Mouse (Mus musculus): Measurements from ENCODE around the gene H2-Oa.

H2-Oa gene

GRCm38 (mm10) chr17:34101185-34101584, 9.0 kb downstream of the H2-Oa start:
- DNase-seq (ENCODE audit: low spot score in 2 of 2): no peak

- DNase-seq (ENCODE audit: low spot score in 2 of 2): peak in 1 of 2 experiments; percentile 95
These were observed 9.5 kb downstream of the H2-Oa start for GRCm38 (mm10) chr17:34101604-34102032.

GRCm38 (mm10) chr17:34102831-34103230, 10.7 kb downstream of the H2-Oa start:
- DNase-seq (ENCODE audit: low spot score in 2 of 2): no peak

- DNase-seq (ENCODE audit: low spot score in 2 of 2): no peak
These were observed 12.7 kb downstream of the H2-Oa start for GRCm38 (mm10) chr17:34104804-34105203.

GRCm38 (mm10) chr17:34106555-34106954, 14.4 kb downstream of the H2-Oa start:
- no peak for DNase-seq (ENCODE audit: low spot score in 2 of 2)

GRCm38 (mm10) chr17:34107109-34107867, 15.1 kb downstream of the H2-Oa start:
- DNase-seq (ENCODE audit: low spot score in 2 of 2): no peak

- DNase-seq (ENCODE audit: low spot score in 2 of 2): no peak
These were observed 16.3 kb downstream of the H2-Oa start for GRCm38 (mm10) chr17:34108460-34108859.

- no peak for DNase-seq (ENCODE audit: low spot score in 2 of 2)
These were observed 17.1 kb downstream of the H2-Oa start for GRCm38 (mm10) chr17:34109038-34109805.

GRCm38 (mm10) chr17:34109806-34110195, 17.7 kb downstream of the H2-Oa start:
- no peak for DNase-seq (ENCODE audit: low spot score in 2 of 2)

GRCm38 (mm10) chr17:34110309-34110708, 18.2 kb downstream of the H2-Oa start:
- no peak for DNase-seq (ENCODE audit: low spot score in 2 of 2)

- DNase-seq (ENCODE audit: low spot score in 2 of 2): no peak
These were observed 22.0 kb downstream of the H2-Oa start for GRCm38 (mm10) chr17:34114114-34114513.

GRCm38 (mm10) chr17:34116736-34117370, 24.7 kb downstream of the H2-Oa start:
- DNase-seq (ENCODE audit: low spot score in 2 of 2): no peak

- no peak for DNase-seq (ENCODE audit: low spot score in 2 of 2)
These were observed 25.4 kb downstream of the H2-Oa start for GRCm38 (mm10) chr17:34117421-34118112.

- peak in 1 of 2 experiments; percentile 50 for DNase-seq (ENCODE audit: low spot score in 2 of 2)
These were observed 26.2 kb downstream of the H2-Oa start for GRCm38 (mm10) chr17:34118113-34118872.

GRCm38 (mm10) chr17:34118873-34119248, 26.7 kb downstream of the H2-Oa start:
- no peak for DNase-seq (ENCODE audit: low spot score in 2 of 2)

GRCm38 (mm10) chr17:34119249-34120179, 27.4 kb downstream of the H2-Oa start, which contains the start of gene H2-DMa:
TSS of gene H2-DMa (plus strand) at chr17:34119541.
- peak; percentile 98 to 99 for DNase-seq (ENCODE audit: low spot score in 2 of 2)

- DNase-seq (ENCODE audit: low spot score in 2 of 2): peak in 1 of 2 experiments; percentile 87
These were observed 28.1 kb downstream of the H2-Oa start for GRCm38 (mm10) chr17:34120180-34120723.

GRCm38 (mm10) chr17:34120814-34121171, 28.7 kb downstream of the H2-Oa start:
- no peak for DNase-seq (ENCODE audit: low spot score in 2 of 2)

GRCm38 (mm10) chr17:34121172-34121878, 29.2 kb downstream of the H2-Oa start:
- DNase-seq (ENCODE audit: low spot score in 2 of 2): peak; percentile 91 to 92

All from left cerebral cortex, adult 9 months (tissue).